Mouse (Mus musculus) midbrain, embryonic 11.5 days (tissue): Measurements from ENCODE around the gene Slc13a3. TPM values are rescaled to one million over a fixed set of nuclear protein-coding genes. Genes with fewer than 3 reads are reported as not detected.
"Not testable (repeated sequence)": the region's sequence is repeated elsewhere in the genome, so short reads cannot be mapped to it uniquely, and the experiment has no call there.

Experiments used
- ATAC-seq: fragments of 200-750 bp; cut with Nextera tagmentation; 2 replicates; pipeline ENCODE4 v1.8.0; 2017; ENCODE audit warnings: moderate TSS enrichment, moderate library complexity; ENCODE audit not compliant: low FRiP score
- DNase-seq: peaks from one replicate; pipeline ENCODE4 v3.0.0; 2015; ENCODE audit warnings: low spot score; ENCODE audit errors: missing footprints
- H3K27ac ChIP-seq: fragments of 300-500 bp; sonication (generic); 2 replicates; pipeline ENCODE4 v1.5.1; 2014; ENCODE audit warnings: low read depth, low read length
- H3K27me3 ChIP-seq: fragments of 300-500 bp; sonication (generic); 2 replicates; pipeline ENCODE4 v1.6.1; 2014; ENCODE audit warnings: mild to moderate bottlenecking, low read length, moderate library complexity, mixed read lengths; ENCODE audit not compliant: control insufficient read depth, insufficient read depth
- H3K36me3 ChIP-seq: fragments of 300-500 bp; sonication (generic); 2 replicates; pipeline ENCODE4 v1.6.1; 2014; ENCODE audit warnings: mild to moderate bottlenecking, low read length, moderate library complexity, mixed read lengths; ENCODE audit not compliant: control insufficient read depth, insufficient read depth
- H3K4me1 ChIP-seq: fragments of 300-500 bp; sonication (generic); 2 replicates; pipeline ENCODE4 v1.6.1; 2014; ENCODE audit warnings: low read length; ENCODE audit not compliant: control insufficient read depth, insufficient read depth
- H3K4me2 ChIP-seq: fragments of 300-500 bp; sonication (generic); 2 replicates; pipeline ENCODE4 v1.6.1; 2014; ENCODE audit warnings: mild to moderate bottlenecking, moderate library complexity
- H3K4me3 ChIP-seq: fragments of 300-500 bp; sonication (generic); 2 replicates; pipeline ENCODE4 v1.5.1; 2014; ENCODE audit warnings: low read depth, low read length
- H3K9ac ChIP-seq: fragments of 300-500 bp; sonication (generic); 2 replicates; pipeline ENCODE4 v1.6.1; 2014; ENCODE audit warnings: low read length
- H3K9me3 ChIP-seq: fragments of 300-500 bp; sonication (generic); 2 replicates; pipeline ENCODE4 v1.6.1; 2016; ENCODE audit warnings: low read length; ENCODE audit not compliant: control insufficient read depth
- WGBS: fragments of 180-500 bp; shearing (Covaris S2); extraction: QIAGEN DNeasy Blood & Tissue Kit; methylation state at CpG from one replicate; pipeline ENCODE4 v1.1.7; 2014; 5-methylcytosine and 5-hydroxymethylcytosine counted together
- polyA plus RNA-seq: library from polyadenylated mRNA; unstranded; fragments of >200 nt; fragmentation: Nextera tagmentation; extraction: Ambion mirVana; gene quantifications from 2 replicates; pipeline ENCODE4 v1.2.1, GENCODE M21; 2014

Gene Slc13a3
- polyA plus RNA-seq = 1.4 and 2.1 TPM in 2 replicates

GRCm38 (mm10) chr2:165473003-165473402 lies at the start of gene Slc13a3:
Gene Slc13a3, minus strand, starts transcription at chr2:165473230.
- ATAC-seq (peak; percentile 44; the same call in 1 of the 2 replicates), DNase-seq (peak; percentile 85)
- Histone ChIP-seq H3K4me2 (peak within 1 kb of the TSS; percentile 45), H3K9me3 (no peaks in the 10 kb centered on the region), H3K4me1 (peaks cover 5% of the 10 kb centered on the region), H3K9ac (peak within 1 kb of the TSS; percentile 43), H3K4me3 (peak within 1 kb of the TSS; percentile 14), H3K27me3 (peaks cover 9% of the 10 kb centered on the region), H3K27ac (no peak within 1 kb of the TSS), H3K36me3 (no peaks in the 10 kb centered on the region)
- WGBS = 2% methylated on average over 34 of the region's 35 CpGs

- DNase-seq (no peak), ATAC-seq (no peak)
- Histone ChIP-seq H3K27ac (no peak overlapping the region), H3K4me3 (no peak overlapping the region), H3K4me1 (0 out of 2 replicates have a peak, but pooled peaks cover 2% of the 10 kb centered on the region), H3K9me3 (no peaks in the 10 kb centered on the region), H3K27me3 (no peaks in the 10 kb centered on the region), H3K4me2 (no peak overlapping the region), H3K36me3 (no peaks in the 10 kb centered on the region), H3K9ac (no peak overlapping the region)
- 94% methylated on average over 20 of the region's 20 CpGs for WGBS
These were observed 42.2 kb upstream of the Slc13a3 start for GRCm38 (mm10) chr2:165515178-165515728.

GRCm38 (mm10) chr2:165512870-165513600 lies 40.0 kb upstream of the Slc13a3 start:
- 0 out of 2 replicates have a peak, but pooled peaks cover 2% of the 10 kb centered on the region for H3K4me1 ChIP-seq
- ATAC-seq (no peak), DNase-seq (no peak)
- H3K9me3 ChIP-seq = no peaks in the 10 kb centered on the region
- H3K4me3 ChIP-seq = no peak overlapping the region
- no peak overlapping the region for H3K9ac ChIP-seq
- H3K36me3 ChIP-seq = no peaks in the 10 kb centered on the region
- no peak overlapping the region for H3K27ac ChIP-seq
- WGBS = 55% methylated on average over 11 of the region's 11 CpGs
- no peaks in the 10 kb centered on the region for H3K27me3 ChIP-seq
- no peak overlapping the region for H3K4me2 ChIP-seq

- H3K9ac ChIP-seq = no peak overlapping the region
- no peaks in the 10 kb centered on the region for H3K36me3 ChIP-seq
- WGBS = 66% methylated on average over 7 of the region's 7 CpGs
- H3K27ac ChIP-seq = no peak overlapping the region
- H3K9me3 ChIP-seq = no peaks in the 10 kb centered on the region
- no peak for DNase-seq
- H3K27me3 ChIP-seq = no peaks in the 10 kb centered on the region
- no peak overlapping the region for H3K4me2 ChIP-seq
- no peak overlapping the region for H3K4me3 ChIP-seq
- ATAC-seq = no peak
- H3K4me1 ChIP-seq = 0 out of 2 replicates have a peak, but pooled peaks cover 2% of the 10 kb centered on the region
These were observed 39.4 kb upstream of the Slc13a3 start for GRCm38 (mm10) chr2:165512426-165512825.

- not testable (repeated sequence) for H3K36me3 ChIP-seq, H3K4me2 ChIP-seq, H3K4me3 ChIP-seq, H3K27ac ChIP-seq, H3K9ac ChIP-seq, H3K27me3 ChIP-seq, H3K4me1 ChIP-seq, DNase-seq, H3K9me3 ChIP-seq, ATAC-seq
- 89% methylated on average over 4 of the region's 4 CpGs for WGBS
These were observed 38.5 kb upstream of the Slc13a3 start for GRCm38 (mm10) chr2:165511530-165511929.

GRCm38 (mm10) chr2:165510914-165511458 lies 38.0 kb upstream of the Slc13a3 start:
- not testable (repeated sequence) for H3K4me1 ChIP-seq, ATAC-seq, H3K27me3 ChIP-seq, H3K4me3 ChIP-seq, H3K4me2 ChIP-seq, H3K9ac ChIP-seq, H3K9me3 ChIP-seq, H3K36me3 ChIP-seq, H3K27ac ChIP-seq, DNase-seq
- 75% methylated on average over 2 of the region's 2 CpGs for WGBS

- H3K9me3 ChIP-seq = no peaks in the 10 kb centered on the region
- ATAC-seq (no peak), DNase-seq (no peak)
- H3K4me2 ChIP-seq = no peak overlapping the region
- H3K9ac ChIP-seq = no peak overlapping the region
- WGBS = 70% methylated on average over 5 of the region's 5 CpGs
- H3K36me3 ChIP-seq = no peaks in the 10 kb centered on the region
- H3K27me3 ChIP-seq = no peaks in the 10 kb centered on the region
- H3K4me1 ChIP-seq = 0 out of 2 replicates have a peak, but pooled peaks cover 2% of the 10 kb centered on the region
- no peak overlapping the region for H3K27ac ChIP-seq
- H3K4me3 ChIP-seq = no peak overlapping the region
These were observed 37.4 kb upstream of the Slc13a3 start for GRCm38 (mm10) chr2:165510466-165510865.

- Histone ChIP-seq H3K4me3 (no peak overlapping the region), H3K9me3 (no peaks in the 10 kb centered on the region)
- 80% methylated on average over 9 of the region's 9 CpGs for WGBS
These were observed 36.7 kb upstream of the Slc13a3 start for GRCm38 (mm10) chr2:165509686-165510085.

More at GRCm38 (mm10) chr2:165509686-165510085, 36.7 kb upstream of the Slc13a3 start:
- ATAC-seq (no peak), DNase-seq (peak; percentile 44)
- H3K27ac ChIP-seq = no peak overlapping the region
- H3K4me2 ChIP-seq = no peak overlapping the region
- no peaks in the 10 kb centered on the region for H3K36me3 ChIP-seq
- H3K27me3 ChIP-seq = no peaks in the 10 kb centered on the region
- H3K4me1 ChIP-seq = 0 out of 2 replicates have a peak, but pooled peaks cover 2% of the 10 kb centered on the region
- H3K9ac ChIP-seq = no peak overlapping the region
